Mouse (Mus musculus): ENCODE data around the gene Cd46.

DNA sequence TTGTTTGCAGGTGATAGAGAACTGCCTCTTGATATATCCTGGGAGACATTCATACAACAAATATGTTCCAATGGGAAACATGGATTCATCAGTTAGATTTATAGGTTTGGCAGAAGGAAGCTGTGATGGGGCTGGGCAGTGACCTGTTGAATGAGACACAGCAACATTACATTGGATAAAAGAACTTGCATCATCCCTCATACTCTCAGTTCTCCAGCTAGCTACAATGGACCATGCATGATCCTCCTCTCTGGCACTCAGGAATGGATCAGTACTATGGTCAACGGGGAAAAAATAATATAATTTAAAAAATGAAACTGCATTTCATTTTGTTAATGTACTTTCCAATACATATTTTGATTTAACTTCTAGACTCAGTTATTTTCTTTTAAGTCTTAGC is 37.8 kb upstream of the Cd46 start:
- TF ChIP-seq CTCF (IDR thresholded peaks at IDR 0.05; ENCODE audit: low read depth, low read length) (no peak), POLR2A (IDR thresholded peaks at IDR 0.05; ENCODE audit: insufficient read depth, low read length) (no peak)
